Mouse (Mus musculus) adrenal gland, adult 10 weeks (tissue): ENCODE measurements around the gene Itm2c. TPM values are rescaled to one million over a fixed set of nuclear protein-coding genes. Genes with fewer than 3 reads are reported as not detected.

Source experiments
- polyA plus RNA-seq: library from polyadenylated mRNA; stranded (reverse); fragments of 350-450 nt; fragmentation: Illumina TruSeq; extraction: RNeasy Lipid Tissue Mini Kit (QIAGEN cat#74804); gene quantifications from one replicate; pipeline ENCODE4 v1.2.3, GENCODE M21; 2014; ENCODE audit warnings: low read depth, low replicate concordance

The Itm2c gene
- polyA plus RNA-seq = 24.6 TPM

DNA sequence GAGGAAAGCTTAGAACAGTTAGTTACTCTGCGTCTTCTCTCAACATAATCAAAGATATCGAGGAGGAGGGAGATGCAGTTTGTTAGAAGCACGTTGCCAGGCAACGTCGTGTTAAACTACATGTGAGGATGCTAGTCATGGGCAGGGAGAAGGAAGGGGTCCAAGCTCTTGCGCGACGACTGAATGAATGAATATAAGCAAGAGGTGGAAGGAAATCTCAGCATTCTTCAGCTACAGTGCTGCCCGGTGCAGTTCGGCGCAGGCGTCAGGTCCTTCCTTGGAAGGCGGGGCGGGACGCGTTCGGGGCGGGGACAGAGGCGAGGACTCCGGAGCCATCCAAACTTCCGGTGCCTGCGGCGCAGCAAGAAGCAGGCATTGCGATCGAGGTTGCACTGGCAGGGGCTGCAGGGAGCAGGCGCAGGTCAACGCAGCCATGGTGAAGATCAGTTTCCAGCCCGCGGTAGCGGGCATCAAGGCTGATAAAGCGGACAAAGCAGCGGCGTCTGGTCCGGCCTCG, at the start of gene Itm2c:
TSS of gene Itm2c (plus strand) at position 51 of the 517 bp plus-strand sequence.

DNA sequence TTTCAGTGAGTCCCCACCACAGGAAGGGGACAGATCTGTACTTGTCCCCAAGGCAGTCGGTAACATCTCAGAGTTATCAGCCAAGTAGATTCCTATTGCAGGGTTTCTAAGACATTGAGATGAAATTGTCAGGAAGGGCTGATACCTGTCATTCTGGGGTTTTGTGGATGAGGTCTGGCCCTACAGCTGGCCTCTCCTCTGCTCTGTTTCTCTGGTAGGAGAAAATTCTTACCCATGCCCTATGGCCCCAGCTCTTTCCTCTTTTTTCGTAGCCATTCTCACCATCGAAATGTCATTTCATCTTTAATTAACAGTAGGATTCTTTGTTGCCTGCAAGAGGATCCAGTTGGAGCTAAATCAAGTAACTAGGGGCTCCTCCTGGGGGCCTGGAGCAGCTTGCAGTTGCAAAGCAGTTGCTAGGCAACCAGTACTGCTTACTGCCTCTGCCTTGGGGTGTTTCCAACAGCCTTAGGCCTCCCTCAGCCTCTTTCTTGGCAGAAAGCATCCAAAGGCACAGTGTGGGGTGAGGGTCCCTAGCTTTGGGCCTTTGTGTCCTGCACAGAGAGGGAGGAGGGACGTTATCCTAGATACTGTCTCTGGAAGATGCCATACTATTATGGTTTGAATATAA, 34.1 kb downstream of the Itm2c start, which contains the start of gene 4933407L21Rik:
TSS of gene 4933407L21Rik (plus strand) at position 427 of the 631 bp plus-strand sequence.

Other genes starting within 250 kb of the Itm2c start
- gene Sp100, start 244.3 kb upstream of the Itm2c start, polyA plus RNA-seq = 59.2 TPM
- 2.6 TPM for gene A630001G21Rik, start 115.6 kb upstream of the Itm2c start, polyA plus RNA-seq
- 307 TPM for gene Cab39, start 100.8 kb upstream of the Itm2c start, polyA plus RNA-seq
- not detected for gene 4933407L21Rik, start 34.2 kb downstream of the Itm2c start, polyA plus RNA-seq
- 9.4 TPM for gene Gpr55, start 66.7 kb downstream of the Itm2c start, polyA plus RNA-seq
- not detected for gene Spata3, start 122.5 kb downstream of the Itm2c start, polyA plus RNA-seq
- gene 2810459M11Rik, start 151.6 kb downstream of the Itm2c start, polyA plus RNA-seq = 0.64 TPM
- 300 TPM for gene Psmd1, start 170.1 kb downstream of the Itm2c start, polyA plus RNA-seq
- not detected for gene Htr2b, start 217.7 kb downstream of the Itm2c start, polyA plus RNA-seq
- not detected for gene Gm21972, start 239.4 kb downstream of the Itm2c start, polyA plus RNA-seq